Mouse (Mus musculus) splenic B cell, adult 2 months (primary cell): ENCODE results near the gene Ano4.

ENCODE experiments used
- DNase-seq: peaks from one replicate; pipeline ENCODE4 v3.0.0-alpha.2; 2011; ENCODE audit warnings: low read depth, low spot score
- H3K27me3 ChIP-seq: 2 replicates; pipeline ENCODE4 v1.6.1; 2012; ENCODE audit warnings: mild to moderate bottlenecking, low read length, moderate library complexity, mixed read lengths; ENCODE audit not compliant: control insufficient read depth, poor library complexity, insufficient read depth, severe bottlenecking
- H3K36me3 ChIP-seq: 2 replicates; pipeline ENCODE4 v1.6.1; 2012; ENCODE audit warnings: mild to moderate bottlenecking, low read length, moderate library complexity, mixed read lengths; ENCODE audit not compliant: control insufficient read depth, poor library complexity, insufficient read depth, severe bottlenecking

Ano4 gene

DNA sequence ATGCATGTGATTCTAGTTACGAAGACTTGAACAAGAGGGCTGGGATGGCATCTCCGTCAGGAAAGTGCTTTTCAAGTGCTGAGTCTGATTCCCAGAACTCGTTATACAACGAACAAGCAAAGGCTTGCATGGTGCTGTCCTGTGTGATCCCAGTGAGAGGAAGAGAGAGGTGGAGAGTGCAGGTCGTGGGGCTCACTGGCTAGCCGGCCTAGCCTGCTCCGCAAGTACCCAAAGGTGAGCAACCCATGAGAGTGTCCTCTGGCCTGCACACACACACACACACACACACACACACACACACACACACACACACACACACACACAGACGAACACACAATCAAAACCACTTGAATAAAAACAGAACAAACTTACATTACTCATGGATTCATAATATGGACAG, 15.7 kb downstream of the Ano4 start:
- DNase-seq, result no peak

GRCm38 (mm10) chr10:89327004-89327511, 17.5 kb downstream of the Ano4 start:
- peak; percentile 52 for DNase-seq
- Histone ChIP-seq H3K36me3 (no peaks in the 10 kb centered on the region), H3K27me3 (no peaks in the 10 kb centered on the region)

More for the DNA sequence above, 15.7 kb downstream of the Ano4 start:
- Histone ChIP-seq H3K36me3 (no peaks in the 10 kb centered on the region), H3K27me3 (no peaks in the 10 kb centered on the region)

- no peaks in the 10 kb centered on the region for H3K36me3 ChIP-seq
- DNase-seq, result no peak
- no peaks in the 10 kb centered on the region for H3K27me3 ChIP-seq
Measured at GRCm38 (mm10) chr10:89326383-89326782, 18.2 kb downstream of the Ano4 start.

DNA sequence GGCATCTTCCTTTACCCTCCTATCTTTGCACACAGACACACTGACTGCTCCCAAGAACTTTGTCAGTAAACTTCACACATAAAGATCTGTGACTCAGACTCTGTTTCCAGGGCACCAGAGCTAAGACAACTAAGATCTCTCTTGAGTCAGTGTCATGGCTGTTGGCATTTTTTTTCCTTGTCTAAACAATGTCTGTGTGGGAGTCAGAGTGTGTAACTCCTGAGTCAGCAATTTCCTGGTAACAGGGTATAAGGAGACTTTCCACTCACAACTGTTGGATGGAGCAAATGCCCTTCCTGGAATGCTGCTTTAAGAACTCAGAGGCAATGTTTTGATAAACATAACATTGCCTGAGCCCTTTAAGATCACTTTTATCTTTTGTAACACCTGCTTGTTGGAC, 37.0 kb downstream of the Ano4 start:
- Histone ChIP-seq H3K36me3 (no peaks in the 10 kb centered on the region), H3K27me3 (no peaks in the 10 kb centered on the region)
- no peak for DNase-seq

DNA sequence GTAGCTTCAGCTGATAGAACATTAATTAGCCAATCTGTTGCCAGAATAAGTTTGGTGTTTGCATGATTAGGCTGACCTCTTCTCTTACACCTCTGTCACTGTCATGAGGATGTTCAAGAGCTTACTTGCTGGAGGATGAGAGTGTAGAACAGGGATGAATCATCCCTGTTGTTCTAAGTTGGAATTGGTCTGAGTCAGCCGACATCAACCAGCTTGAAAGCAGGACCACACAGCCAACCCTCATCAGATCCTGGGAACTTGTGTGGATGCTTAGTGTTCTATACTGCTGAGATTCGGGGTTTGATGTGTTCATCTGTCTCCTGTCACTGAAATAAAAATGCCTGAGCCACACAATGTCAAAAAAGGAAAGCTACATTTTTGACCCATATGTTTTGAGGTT, 44.2 kb downstream of the Ano4 start:
- Histone ChIP-seq H3K36me3 (no peaks in the 10 kb centered on the region), H3K27me3 (no peaks in the 10 kb centered on the region)
- DNase-seq, result no peak

DNA sequence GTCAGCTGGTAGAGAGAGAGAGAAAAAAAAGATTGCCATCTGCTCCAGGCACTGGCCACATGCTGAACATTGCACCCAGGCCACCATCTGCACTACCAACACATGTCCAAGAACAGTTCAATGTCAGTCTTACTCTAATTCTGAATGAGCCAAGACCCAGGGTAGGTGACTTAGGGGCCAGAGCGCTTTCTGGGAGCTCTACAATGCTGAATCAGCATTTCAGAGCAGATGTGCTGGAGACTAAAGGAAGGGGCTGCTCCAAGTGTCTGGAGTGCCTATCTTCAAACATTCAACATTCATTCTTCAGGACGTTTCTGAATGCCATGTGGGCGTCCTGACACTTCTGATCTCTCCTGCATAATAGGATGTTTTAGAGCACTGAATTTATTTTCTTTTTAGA, 51.8 kb downstream of the Ano4 start:
- Histone ChIP-seq H3K27me3 (no peaks in the 10 kb centered on the region), H3K36me3 (no peaks in the 10 kb centered on the region)
- DNase-seq, result no peak

GRCm38 (mm10) chr10:89290698-89291097, 53.9 kb downstream of the Ano4 start:
- DNase-seq, result no peak
- H3K36me3 ChIP-seq, result no peaks in the 10 kb centered on the region
- H3K27me3 ChIP-seq, result no peaks in the 10 kb centered on the region

DNA sequence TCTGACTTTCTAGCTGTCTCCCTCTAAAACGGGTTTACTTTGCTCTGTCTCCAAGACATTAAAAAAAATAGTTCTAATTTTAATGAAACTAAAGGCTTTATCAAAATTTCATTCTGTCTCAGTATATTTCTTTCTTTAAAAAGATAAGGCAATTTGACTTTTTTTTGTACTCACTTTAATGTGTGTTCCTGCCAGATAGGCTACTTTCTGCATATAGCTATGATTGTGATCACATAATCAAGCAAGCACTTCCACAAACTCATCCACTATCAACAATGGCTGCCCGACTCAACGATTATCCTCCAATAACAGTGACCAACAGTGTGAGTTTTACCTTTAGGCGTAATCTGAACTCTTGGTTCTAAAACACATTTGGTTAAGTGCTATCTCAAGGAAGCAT, 55.3 kb downstream of the Ano4 start:
- H3K36me3 ChIP-seq, result no peaks in the 10 kb centered on the region
- DNase-seq, result no peak
- H3K27me3 ChIP-seq, result no peaks in the 10 kb centered on the region

- DNase-seq, result no peak
- H3K36me3 ChIP-seq, result no peaks in the 10 kb centered on the region
- no peaks in the 10 kb centered on the region for H3K27me3 ChIP-seq
Measured at GRCm38 (mm10) chr10:89280402-89280801, 64.2 kb downstream of the Ano4 start.

DNA sequence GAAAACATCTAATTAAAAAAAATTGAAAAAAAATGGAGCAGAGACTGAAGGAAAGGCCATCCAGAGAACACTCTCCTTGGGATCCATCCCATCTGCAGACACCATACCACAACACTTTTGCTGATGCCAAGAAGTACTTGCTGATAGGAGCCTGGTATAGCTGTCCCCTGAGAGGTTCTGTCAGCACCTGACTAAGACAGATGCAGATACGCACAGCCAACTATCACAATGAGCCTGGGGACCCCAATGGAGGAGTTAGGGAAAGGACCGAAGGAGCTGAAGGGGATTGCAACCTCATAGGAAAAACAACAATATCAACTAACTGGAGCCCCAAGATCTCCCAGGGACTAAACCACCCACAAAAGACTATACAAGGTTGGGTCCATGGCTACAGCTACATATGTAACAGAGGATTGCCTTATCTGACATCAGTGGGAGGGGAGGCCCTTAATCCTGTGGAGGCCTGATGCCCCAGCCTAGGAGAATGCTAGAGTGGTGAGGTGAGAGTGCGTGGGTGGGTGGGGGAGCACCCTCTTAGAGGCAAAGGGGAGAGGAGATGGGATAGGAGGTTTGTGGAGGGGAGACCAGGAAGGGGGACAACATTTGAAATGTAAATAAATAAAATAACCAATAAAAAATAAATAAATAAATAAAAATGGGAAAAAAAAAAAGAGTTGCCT, 71.4 kb downstream of the Ano4 start:
- Histone ChIP-seq H3K36me3 (no peaks in the 10 kb centered on the region), H3K27me3 (no peaks in the 10 kb centered on the region)
- DNase-seq, result no peak

DNA sequence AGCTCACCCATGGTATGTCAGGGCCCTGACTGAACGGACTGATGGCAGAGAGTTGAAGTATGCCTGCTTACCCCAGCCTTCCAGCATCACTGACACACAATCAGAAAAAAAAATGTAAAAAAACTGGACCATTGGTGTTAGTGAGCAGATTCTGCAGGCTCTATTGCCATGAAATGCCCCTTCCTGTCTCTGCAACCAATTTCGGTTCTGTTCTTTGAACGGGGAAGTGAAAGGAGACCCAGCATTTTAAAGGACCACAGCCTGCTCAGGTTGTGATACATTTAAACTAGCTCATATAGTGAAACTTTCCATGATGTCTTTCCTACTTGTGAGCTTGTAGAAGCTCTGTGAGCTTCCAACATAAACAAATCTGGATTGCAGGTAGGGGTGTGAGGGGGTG, 77.2 kb downstream of the Ano4 start:
- Histone ChIP-seq H3K36me3 (no peaks in the 10 kb centered on the region), H3K27me3 (no peaks in the 10 kb centered on the region)
- no peak for DNase-seq

- no peak for DNase-seq
- Histone ChIP-seq H3K27me3 (no peaks in the 10 kb centered on the region), H3K36me3 (no peaks in the 10 kb centered on the region)
Measured at GRCm38 (mm10) chr10:89263396-89263795, 81.2 kb downstream of the Ano4 start.

DNA sequence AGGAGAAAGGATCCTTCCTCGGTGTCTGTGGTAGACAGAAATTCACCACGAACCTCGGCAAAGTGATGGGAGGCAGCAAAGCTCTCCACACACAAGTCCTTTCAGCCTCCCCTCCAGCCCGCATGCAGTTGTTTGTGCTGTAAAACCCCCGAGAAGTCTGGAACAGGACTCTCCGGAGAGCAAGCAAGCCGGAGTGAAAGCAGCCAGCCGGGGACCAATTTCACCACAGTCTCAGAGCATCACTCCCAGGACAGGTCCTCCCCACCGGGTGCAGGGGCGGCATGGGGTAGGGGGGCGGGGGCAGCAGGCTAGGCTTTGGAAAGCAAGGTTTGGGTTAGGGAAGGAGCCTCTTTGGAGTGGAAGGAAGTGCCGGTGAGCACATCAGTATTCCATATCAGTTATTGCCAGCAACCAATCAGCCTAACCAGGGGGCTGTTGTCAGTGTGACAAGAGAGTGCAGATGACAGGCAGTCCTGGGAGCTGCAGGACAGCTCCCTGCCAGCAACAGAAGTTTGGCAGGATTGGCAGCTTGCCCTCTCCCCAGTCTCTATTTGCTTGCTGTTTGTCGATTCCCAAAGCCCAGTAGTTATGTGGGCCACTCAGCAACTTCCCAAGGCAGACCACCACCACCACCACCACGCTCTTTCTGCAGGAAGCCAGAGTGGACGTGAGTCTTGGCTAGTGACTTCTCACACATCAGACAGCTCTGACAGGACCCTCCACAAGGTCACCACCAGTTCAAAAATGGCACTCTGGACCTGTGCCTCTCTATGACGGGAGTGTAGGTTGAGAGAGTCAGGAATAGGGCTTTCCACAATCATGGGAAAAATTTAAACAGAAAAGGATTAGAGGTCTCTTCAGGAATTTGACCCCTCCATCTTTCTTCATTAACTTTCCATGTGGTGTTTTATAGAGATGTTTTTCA, 86.8 kb downstream of the Ano4 start:
- Histone ChIP-seq H3K36me3 (no peaks in the 10 kb centered on the region), H3K27me3 (no peaks in the 10 kb centered on the region)
- no peak for DNase-seq

GRCm38 (mm10) chr10:89256762-89257456, 87.7 kb downstream of the Ano4 start:
- H3K27me3 ChIP-seq, result no peaks in the 10 kb centered on the region
- no peaks in the 10 kb centered on the region for H3K36me3 ChIP-seq
- no peak for DNase-seq

GRCm38 (mm10) chr10:89254765-89255164, 89.8 kb downstream of the Ano4 start:
- Histone ChIP-seq H3K36me3 (no peaks in the 10 kb centered on the region), H3K27me3 (no peaks in the 10 kb centered on the region)
- no peak for DNase-seq
